Mouse (Mus musculus) neural tube, embryonic 11.5 days (tissue): ENCODE data around the gene Hcn1. TPM values are rescaled to one million over a fixed set of nuclear protein-coding genes. Genes with fewer than 3 reads are reported as not detected.

Experiments
- ATAC-seq: fragments of 200-750 bp; cut with Nextera tagmentation; 2 replicates; pipeline ENCODE4 v1.8.0; 2017; ENCODE audit warnings: moderate number of reproducible peaks, mild to moderate bottlenecking, moderate TSS enrichment, moderate library complexity; ENCODE audit not compliant: insufficient read depth, low FRiP score, low TSS enrichment
- DNase-seq: peaks from one replicate; pipeline ENCODE4 v3.0.0-alpha.2; 2015; ENCODE audit warnings: low spot score
- H3K27ac ChIP-seq: fragments of 300-500 bp; sonication (generic); 2 replicates; pipeline ENCODE4 v1.5.1; 2014; ENCODE audit warnings: low read depth, mild to moderate bottlenecking, low read length
- H3K27me3 ChIP-seq: fragments of 300-500 bp; sonication (generic); 2 replicates; pipeline ENCODE4 v1.6.1; 2014; ENCODE audit warnings: mild to moderate bottlenecking, low read length, mixed read lengths; ENCODE audit not compliant: control insufficient read depth, insufficient read depth
- H3K36me3 ChIP-seq: fragments of 300-500 bp; sonication (generic); 2 replicates; pipeline ENCODE4 v1.6.1; 2014; ENCODE audit warnings: mild to moderate bottlenecking, low read length, moderate library complexity, mixed read lengths; ENCODE audit not compliant: control insufficient read depth, insufficient read depth
- H3K4me1 ChIP-seq: fragments of 300-500 bp; sonication (generic); 2 replicates; pipeline ENCODE4 v1.6.1; 2014; ENCODE audit warnings: low read length, mixed read lengths; ENCODE audit not compliant: control insufficient read depth, insufficient read depth
- H3K4me2 ChIP-seq: fragments of 300-500 bp; sonication (generic); 2 replicates; pipeline ENCODE4 v1.6.1; 2014; ENCODE audit warnings: low read depth, mild to moderate bottlenecking, moderate library complexity
- H3K4me3 ChIP-seq: fragments of 300-500 bp; sonication (generic); 2 replicates; pipeline ENCODE4 v1.5.1; 2014; ENCODE audit warnings: low read depth, low read length
- H3K9ac ChIP-seq: fragments of 300-500 bp; sonication (generic); 2 replicates; pipeline ENCODE4 v1.6.1; 2014; ENCODE audit warnings: mild to moderate bottlenecking, low read length
- H3K9me3 ChIP-seq: fragments of 300-500 bp; sonication (generic); 2 replicates; pipeline ENCODE4 v1.6.1; 2016; ENCODE audit warnings: low read length; ENCODE audit not compliant: control insufficient read depth
- WGBS: fragments of 180-500 bp; shearing (Covaris S2); extraction: QIAGEN DNeasy Blood & Tissue Kit; methylation state at CpG from one replicate; pipeline ENCODE4 v1.1.7; 2014; 5-methylcytosine and 5-hydroxymethylcytosine counted together
- polyA plus RNA-seq: library from polyadenylated mRNA; unstranded; fragments of >200 nt; fragmentation: Nextera tagmentation; extraction: Ambion mirVana; gene quantifications from 2 replicates; pipeline ENCODE4 v1.2.1, GENCODE M21; 2014

The Hcn1 gene
- polyA plus RNA-seq, 1 experiment from 2014 or later, result 0.09 TPM

DNA sequence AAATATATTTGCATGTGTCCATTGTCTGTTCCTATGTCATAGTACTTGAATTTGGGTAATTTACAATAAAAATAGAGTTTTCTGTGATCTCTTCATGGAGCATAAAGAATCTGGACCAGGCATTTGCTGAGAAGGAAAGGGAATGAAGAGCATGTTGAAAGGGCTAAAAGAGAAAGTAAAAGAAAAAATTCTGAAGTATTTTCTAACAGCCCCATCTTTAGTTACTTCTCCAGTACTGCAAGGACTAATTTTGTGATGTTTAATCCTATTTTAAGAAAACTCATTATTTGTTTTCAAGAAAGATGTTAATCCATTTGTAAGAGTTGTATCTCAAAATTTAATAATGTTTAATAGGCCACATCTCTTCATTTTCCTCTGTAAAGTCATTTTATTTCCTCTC, 198.9 kb downstream of the Hcn1 start:
- H3K4me1 ChIP-seq, result no peaks in the 10 kb centered on the region
- DNase-seq (no peak), ATAC-seq (no peak)
- H3K9me3 ChIP-seq, result no peaks in the 10 kb centered on the region
- no peak overlapping the region for H3K4me2 ChIP-seq
- no peak overlapping the region for H3K4me3 ChIP-seq
- no peak overlapping the region for H3K9ac ChIP-seq
- no peak overlapping the region for H3K27ac ChIP-seq
- no peaks in the 10 kb centered on the region for H3K27me3 ChIP-seq
- no peaks in the 10 kb centered on the region for H3K36me3 ChIP-seq

GRCm38 (mm10) chr13:117827628-117828027, 225.5 kb downstream of the Hcn1 start:
- Histone ChIP-seq H3K9me3 (no peaks in the 10 kb centered on the region), H3K4me2 (no peak overlapping the region), H3K4me1 (no peaks in the 10 kb centered on the region), H3K27me3 (no peaks in the 10 kb centered on the region), H3K27ac (no peak overlapping the region), H3K4me3 (no peak overlapping the region), H3K36me3 (no peaks in the 10 kb centered on the region), H3K9ac (no peak overlapping the region)
- DNase-seq, result no peak
- 90% methylated on average over 5 of the region's 5 CpGs for WGBS
- ATAC-seq, result no peak

DNA sequence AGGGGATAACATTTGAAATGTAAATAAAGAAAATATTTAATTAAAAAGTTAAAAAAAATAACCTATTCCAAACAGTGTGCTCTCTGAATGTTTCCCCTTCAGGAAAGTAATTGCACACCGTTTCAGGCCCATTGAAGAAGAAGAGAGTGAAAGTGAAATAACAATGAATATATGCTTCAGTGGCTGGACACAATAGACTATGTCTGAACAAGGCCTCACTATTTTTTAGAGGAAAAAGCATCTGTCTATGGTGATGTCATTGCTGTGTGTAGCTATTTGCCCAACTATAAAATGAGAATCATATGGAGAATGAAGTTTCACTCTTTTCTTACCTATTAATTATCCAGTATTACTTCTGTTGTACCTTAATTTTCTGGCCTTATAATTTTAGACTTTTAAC, 234.5 kb downstream of the Hcn1 start:
- Histone ChIP-seq H3K9me3 (no peaks in the 10 kb centered on the region), H3K36me3 (no peaks in the 10 kb centered on the region), H3K4me2 (no peak overlapping the region), H3K27ac (no peak overlapping the region), H3K4me1 (no peaks in the 10 kb centered on the region), H3K9ac (no peak overlapping the region), H3K4me3 (no peak overlapping the region), H3K27me3 (no peaks in the 10 kb centered on the region)
- 0 out of 2 replicates have a peak, but pooled peaks have one; percentile 16 for ATAC-seq
- DNase-seq, result no peak
- WGBS, result 35% methylated on average over 1 of the region's 1 CpGs

GRCm38 (mm10) chr13:117838264-117838663, 236.1 kb downstream of the Hcn1 start:
- Histone ChIP-seq H3K9ac (no peak overlapping the region), H3K4me3 (no peak overlapping the region), H3K36me3 (no peaks in the 10 kb centered on the region), H3K4me2 (no peak overlapping the region), H3K27ac (no peak overlapping the region), H3K9me3 (no peaks in the 10 kb centered on the region), H3K27me3 (no peaks in the 10 kb centered on the region), H3K4me1 (no peaks in the 10 kb centered on the region)
- DNase-seq (no peak), ATAC-seq (no peak)
- 95% methylated on average over 7 of the region's 7 CpGs for WGBS

- Histone ChIP-seq H3K4me3 (no peak overlapping the region), H3K9ac (no peak overlapping the region), H3K9me3 (no peaks in the 10 kb centered on the region), H3K27me3 (no peaks in the 10 kb centered on the region), H3K36me3 (no peaks in the 10 kb centered on the region), H3K4me1 (no peaks in the 10 kb centered on the region), H3K4me2 (no peak overlapping the region), H3K27ac (no peak overlapping the region)
- ATAC-seq (no peak), DNase-seq (no peak)
These were observed 240.2 kb downstream of the Hcn1 start for GRCm38 (mm10) chr13:117842366-117842765.

- ATAC-seq, result no peak
- H3K36me3 ChIP-seq, result no peaks in the 10 kb centered on the region
- no peak for DNase-seq
- no peak overlapping the region for H3K4me3 ChIP-seq
- H3K27ac ChIP-seq, result no peak overlapping the region
- no peaks in the 10 kb centered on the region for H3K4me1 ChIP-seq
- WGBS, result 90% methylated on average over 2 of the region's 2 CpGs
- no peaks in the 10 kb centered on the region for H3K27me3 ChIP-seq
- H3K4me2 ChIP-seq, result no peak overlapping the region
- H3K9me3 ChIP-seq, result no peaks in the 10 kb centered on the region
- H3K9ac ChIP-seq, result no peak overlapping the region
These were observed 245.2 kb downstream of the Hcn1 start for GRCm38 (mm10) chr13:117847290-117847689.

- H3K36me3 ChIP-seq, result no peaks in the 10 kb centered on the region
- no peak overlapping the region for H3K4me3 ChIP-seq
- 93% methylated on average over 4 of the region's 4 CpGs for WGBS
- no peak overlapping the region for H3K4me2 ChIP-seq
- no peak overlapping the region for H3K9ac ChIP-seq
- no peaks in the 10 kb centered on the region for H3K4me1 ChIP-seq
- ATAC-seq (no peak), DNase-seq (no peak)
- no peaks in the 10 kb centered on the region for H3K27me3 ChIP-seq
- H3K9me3 ChIP-seq, result no peaks in the 10 kb centered on the region
- no peak overlapping the region for H3K27ac ChIP-seq
These were observed 246.6 kb downstream of the Hcn1 start for GRCm38 (mm10) chr13:117848757-117849156.

- H3K9ac ChIP-seq, result no peak overlapping the region
- WGBS, result 86% methylated on average over 6 of the region's 6 CpGs
These were observed 250.0 kb downstream of the Hcn1 start for GRCm38 (mm10) chr13:117851954-117852710.

DNA sequence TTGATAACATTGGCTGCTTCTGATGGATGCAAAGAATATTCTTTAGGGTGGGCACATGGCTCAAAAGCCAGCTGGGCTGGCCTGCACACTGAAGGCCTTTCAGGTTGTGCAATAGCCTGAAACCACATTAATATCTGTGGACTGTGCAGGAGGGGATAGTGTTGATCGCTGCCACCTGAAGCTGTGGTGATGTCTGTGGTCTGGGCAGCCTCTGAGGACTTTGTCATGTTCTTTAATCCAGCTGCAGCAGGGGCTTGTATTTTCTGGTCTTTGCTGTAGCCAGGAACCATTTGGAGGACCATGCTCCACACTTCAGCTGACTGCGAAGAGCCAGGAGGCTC, 250.6 kb downstream of the Hcn1 start:
- ATAC-seq, result no peak
- H3K27me3 ChIP-seq, result no peaks in the 10 kb centered on the region
- no peak overlapping the region for H3K9ac ChIP-seq
- no peaks in the 10 kb centered on the region for H3K36me3 ChIP-seq
- H3K9me3 ChIP-seq, result no peaks in the 10 kb centered on the region
- H3K4me3 ChIP-seq, result no peak overlapping the region
- no peak for DNase-seq
- no peak overlapping the region for H3K4me2 ChIP-seq
- WGBS, result 95% methylated on average over 2 of the region's 2 CpGs
- H3K27ac ChIP-seq, result no peak overlapping the region
- no peaks in the 10 kb centered on the region for H3K4me1 ChIP-seq

More at GRCm38 (mm10) chr13:117851954-117852710, 250.0 kb downstream of the Hcn1 start:
- no peak overlapping the region for H3K4me2 ChIP-seq
- H3K4me1 ChIP-seq, result no peaks in the 10 kb centered on the region
- no peaks in the 10 kb centered on the region for H3K9me3 ChIP-seq
- DNase-seq (no peak), ATAC-seq (no peak)
- H3K4me3 ChIP-seq, result no peak overlapping the region
- H3K36me3 ChIP-seq, result no peaks in the 10 kb centered on the region
- H3K27ac ChIP-seq, result no peak overlapping the region
- no peaks in the 10 kb centered on the region for H3K27me3 ChIP-seq
